Mouse (Mus musculus) adrenal gland, postnatal 4 days (tissue): ENCODE measurements around the gene Col6a4. TPM values are rescaled to one million over a fixed set of nuclear protein-coding genes. Genes with fewer than 3 reads are reported as not detected.
A peak's percentile ranks its signal among the peaks of the same experiment; 100 is the strongest.

Source experiments
- DNase-seq, 2 experiments: peaks; one replicate each; pipeline ENCODE4 v3.0.0; 2021 to 2022; ENCODE audit warnings: low spot score in 2 of 2, mixed read lengths in 2 of 2
- long read RNA-seq, 2 experiments: library from polyadenylated mRNA; stranded (forward); transcript quantifications; one replicate each; pipeline ENCODE4 v2.0.0; 2021
- total RNA-seq, 2 experiments: library from RNA; stranded (reverse); gene quantifications; 2 replicates each; pipeline ENCODE4 v1.2.3; 2021

Gene Col6a4
- total RNA-seq: 1 to 10 TPM in 1 of 2 experiments, under 1 TPM in 1; 0.51 to 1.4 TPM
- long read RNA-seq, experiment 1: 0 reads
- long read RNA-seq, experiment 2: 0 reads

GRCm38 (mm10) chr9:106096683-106097082, at the start of gene Col6a4:
Gene Col6a4 (minus strand): TSS chr9:106096783.
- no peak for DNase-seq

GRCm38 (mm10) chr9:106145582-106145981, 49.0 kb upstream of the Col6a4 start:
- no peak for DNase-seq

GRCm38 (mm10) chr9:106144176-106144575, 47.6 kb upstream of the Col6a4 start:
- no peak for DNase-seq

- no peak for DNase-seq
Measured at GRCm38 (mm10) chr9:106141955-106142354, 45.4 kb upstream of the Col6a4 start.

GRCm38 (mm10) chr9:106139763-106140162, 43.2 kb upstream of the Col6a4 start:
- no peak for DNase-seq

GRCm38 (mm10) chr9:106137671-106138216, 41.2 kb upstream of the Col6a4 start:
- no peak for DNase-seq

GRCm38 (mm10) chr9:106130250-106130649, 33.7 kb upstream of the Col6a4 start:
- DNase-seq: no peak

- DNase-seq: no peak
Measured at GRCm38 (mm10) chr9:106129072-106129471, 32.5 kb upstream of the Col6a4 start.

GRCm38 (mm10) chr9:106126786-106127251, 30.2 kb upstream of the Col6a4 start:
- DNase-seq: no peak

GRCm38 (mm10) chr9:106123599-106123998, 27.0 kb upstream of the Col6a4 start:
- DNase-seq: no peak

GRCm38 (mm10) chr9:106119075-106119474, 22.5 kb upstream of the Col6a4 start:
- no peak for DNase-seq

GRCm38 (mm10) chr9:106115801-106116424, 19.3 kb upstream of the Col6a4 start:
- no peak for DNase-seq

GRCm38 (mm10) chr9:106112770-106113423, 16.3 kb upstream of the Col6a4 start:
- DNase-seq: peak; percentile 27 to 36

GRCm38 (mm10) chr9:106106241-106106640, 9.7 kb upstream of the Col6a4 start:
- no peak for DNase-seq

- DNase-seq: no peak
Measured at GRCm38 (mm10) chr9:106104401-106104800, 7.8 kb upstream of the Col6a4 start.

GRCm38 (mm10) chr9:106101166-106101565, 4.6 kb upstream of the Col6a4 start:
- DNase-seq: no peak

- no peak for DNase-seq
Measured at GRCm38 (mm10) chr9:106100262-106100661, 3.7 kb upstream of the Col6a4 start.

- DNase-seq: no peak
Measured at GRCm38 (mm10) chr9:106099379-106100021, 2.9 kb upstream of the Col6a4 start.

- DNase-seq: no peak
Measured at GRCm38 (mm10) chr9:106081528-106081927, 15.1 kb downstream of the Col6a4 start.

GRCm38 (mm10) chr9:106080261-106081033, 16.1 kb downstream of the Col6a4 start:
- peak in 1 of 2 experiments; percentile 17 for DNase-seq

GRCm38 (mm10) chr9:106077953-106078352, 18.6 kb downstream of the Col6a4 start:
- DNase-seq: no peak
